Mouse (Mus musculus) spleen, adult 2 months (tissue): Measurements from ENCODE around the gene Telo2.

Experiments used
- CTCF ChIP-seq: fragments of 200-500 bp; IDR thresholded peaks from 2 replicates; pipeline ENCODE4 v1.5.1; 2011; ENCODE audit warnings: mild to moderate bottlenecking, inconsistent platforms; ENCODE audit not compliant: insufficient read depth, insufficient read length, insufficient replicate concordance; ENCODE audit errors: extremely low read depth
- POLR2A ChIP-seq: fragments of 200-500 bp; IDR thresholded peaks from 2 replicates; pipeline ENCODE4 v1.6.1; 2011; ENCODE audit warnings: low read depth, low read length, inconsistent platforms

GRCm38 (mm10) chr17:25080960-25081381 lies 34.8 kb downstream of the Telo2 start:
- TF ChIP-seq CTCF: no peak
- TF ChIP-seq POLR2A: no peak
